Mouse (Mus musculus) forebrain, embryonic 16.5 days (tissue): Measurements from ENCODE around the gene Samd4. TPM values are rescaled to one million over a fixed set of nuclear protein-coding genes. Genes with fewer than 3 reads are reported as not detected.

Experiments
- ATAC-seq: fragments of 200-750 bp; cut with Nextera tagmentation; 2 replicates; pipeline ENCODE4 v1.8.0; 2017; ENCODE audit warnings: mild to moderate bottlenecking, moderate library complexity
- H3K27ac ChIP-seq: fragments of 300-500 bp; sonication (generic); 2 replicates; pipeline ENCODE4 v1.5.1; 2014; ENCODE audit warnings: low read length, control low read depth
- H3K27me3 ChIP-seq: fragments of 300-500 bp; sonication (generic); replicated peaks from 2 replicates; pipeline ENCODE4 v1.6.1; 2014; ENCODE audit warnings: low read length; ENCODE audit not compliant: control insufficient read depth, insufficient read depth
- H3K36me3 ChIP-seq: fragments of 300-500 bp; sonication (generic); 2 replicates; pipeline ENCODE4 v1.6.1; 2014; ENCODE audit not compliant: control insufficient read depth, insufficient read depth
- H3K4me1 ChIP-seq: fragments of 300-500 bp; sonication (generic); replicated peaks from 2 replicates; pipeline ENCODE4 v1.6.1; 2014; ENCODE audit warnings: low read length; ENCODE audit not compliant: control insufficient read depth, insufficient read depth
- H3K4me2 ChIP-seq: fragments of 300-500 bp; sonication (generic); 2 replicates; pipeline ENCODE4 v1.6.1; 2014; ENCODE audit warnings: mild to moderate bottlenecking, low read length, control low read depth
- H3K4me3 ChIP-seq: fragments of 300-500 bp; sonication (generic); replicated peaks from 2 replicates; pipeline ENCODE4 v1.5.1; 2014; ENCODE audit warnings: mild to moderate bottlenecking, low read length, control low read depth
- H3K9ac ChIP-seq: fragments of 300-500 bp; sonication (generic); replicated peaks from 2 replicates; pipeline ENCODE4 v1.6.1; 2014; ENCODE audit warnings: low read depth, low read length, control low read depth
- H3K9me3 ChIP-seq: fragments of 300-500 bp; sonication (generic); 2 replicates; pipeline ENCODE4 v1.6.1; 2016; ENCODE audit warnings: low read length; ENCODE audit not compliant: control insufficient read depth
- WGBS: fragments of 180-500 bp; shearing (Covaris S2); extraction: QIAGEN DNeasy Blood & Tissue Kit; methylation state at CpG from one replicate; pipeline ENCODE4 v1.1.7; 2014; 5-methylcytosine and 5-hydroxymethylcytosine counted together
- polyA plus RNA-seq: library from polyadenylated mRNA; unstranded; fragments of >200 nt; fragmentation: Nextera tagmentation; extraction: Ambion mirVana; gene quantifications from 2 replicates; pipeline ENCODE4 v1.2.1, GENCODE M21; 2015

Samd4 gene
- polyA plus RNA-seq, 1 experiment from 2014 or later, result 6.6 TPM

DNA sequence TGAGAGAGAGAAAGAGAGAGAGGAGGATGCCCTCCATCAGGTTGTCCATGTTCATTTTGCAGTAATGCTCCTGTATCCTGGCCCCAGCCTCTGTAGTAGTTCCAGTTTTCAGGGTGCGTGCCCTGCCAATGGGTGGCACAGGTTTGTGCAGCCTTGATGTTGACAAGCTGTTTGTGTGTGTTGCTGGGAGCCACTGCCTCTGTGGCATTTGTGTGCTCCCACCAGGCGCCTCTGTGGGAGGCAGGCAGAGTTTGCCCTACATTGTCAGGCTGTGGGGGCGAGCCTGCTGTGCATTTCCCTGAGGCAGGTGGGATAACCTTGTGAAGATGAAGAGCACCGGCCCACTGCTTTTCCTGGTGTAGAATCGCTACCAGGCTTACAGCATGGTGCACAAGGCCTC lies 37.8 kb downstream of the Samd4 start:
- 0 out of 2 replicates have a peak overlapping the region, but pooled peaks have one; percentile 25 for H3K9ac ChIP-seq
- no peak for ATAC-seq
- no peaks in the 10 kb centered on the region for H3K36me3 ChIP-seq
- H3K27me3 ChIP-seq, result no peaks in the 10 kb centered on the region
- H3K9me3 ChIP-seq, result no peaks in the 10 kb centered on the region
- no peak overlapping the region for H3K4me2 ChIP-seq
- no peak overlapping the region for H3K27ac ChIP-seq
- peaks cover 8% of the 10 kb centered on the region; the same call in 1 of the 2 replicates for H3K4me1 ChIP-seq
- WGBS, result 75% methylated on average over 5 of the region's 5 CpGs
- no peak overlapping the region for H3K4me3 ChIP-seq

DNA sequence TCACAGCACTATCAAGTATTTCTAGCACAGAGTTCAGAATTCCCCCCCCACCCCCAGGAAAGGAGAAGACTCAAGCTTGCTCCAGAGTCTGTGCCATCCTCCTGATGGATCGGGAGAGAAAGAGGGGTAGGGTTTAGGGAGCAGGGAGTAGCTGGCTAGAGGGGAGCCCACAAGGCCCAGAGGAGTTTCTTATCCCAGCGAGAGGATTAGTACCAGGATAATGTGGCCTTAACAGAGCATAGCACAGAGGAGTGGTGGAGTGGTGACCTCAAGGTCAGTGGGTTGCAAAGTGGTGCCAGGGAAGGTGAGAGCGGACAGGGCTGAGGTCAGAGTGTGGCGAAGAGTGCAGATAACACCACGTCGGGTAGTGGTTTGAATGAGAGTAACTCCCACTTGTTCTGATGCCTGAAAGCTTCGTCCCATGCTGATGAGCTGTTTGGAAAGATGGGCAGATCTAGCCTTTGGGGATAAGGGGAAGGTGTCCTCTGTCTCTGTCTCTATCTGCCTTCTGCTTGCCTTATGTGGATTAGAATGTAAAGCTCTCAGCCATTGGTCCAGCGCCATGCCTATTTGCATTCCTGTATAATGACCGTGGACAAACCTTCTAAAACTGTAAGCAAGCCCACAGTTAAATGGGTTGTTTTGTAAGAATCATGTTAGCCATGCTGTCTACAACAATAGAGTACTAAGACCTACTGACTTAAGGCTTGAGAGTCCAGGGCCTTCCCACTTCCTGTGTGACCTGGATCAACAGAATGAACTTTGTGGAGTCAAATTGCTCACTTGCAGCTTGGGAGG lies 38.7 kb downstream of the Samd4 start:
- WGBS, result 83% methylated on average over 9 of the region's 9 CpGs
- H3K9me3 ChIP-seq, result no peaks in the 10 kb centered on the region
- H3K4me1 ChIP-seq, result peaks cover 8% of the 10 kb centered on the region; the same call in 1 of the 2 replicates
- H3K4me2 ChIP-seq, result no peak overlapping the region
- no peak overlapping the region for H3K4me3 ChIP-seq
- no peak for ATAC-seq
- no peak overlapping the region for H3K9ac ChIP-seq
- H3K36me3 ChIP-seq, result no peaks in the 10 kb centered on the region
- H3K27me3 ChIP-seq, result no peaks in the 10 kb centered on the region
- no peak overlapping the region for H3K27ac ChIP-seq

DNA sequence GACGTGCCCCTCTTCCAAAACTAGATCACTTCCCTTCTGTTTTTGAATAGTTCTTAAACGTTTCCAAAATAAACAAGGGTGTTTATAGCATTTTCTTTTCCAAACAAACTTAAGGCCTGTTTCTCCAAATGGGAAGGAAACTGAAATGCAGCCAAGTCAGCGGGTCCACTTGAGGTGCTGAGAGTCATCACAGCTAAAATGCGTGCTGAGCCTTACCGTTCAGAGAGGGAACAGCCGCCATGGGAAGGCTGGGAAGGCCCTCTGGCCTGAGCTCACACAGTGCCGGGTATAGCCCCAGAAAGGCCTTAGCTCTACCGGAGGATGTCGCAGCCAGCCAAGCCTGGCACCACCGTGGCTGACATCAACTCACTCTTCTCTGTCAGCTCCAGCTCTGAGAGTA lies 41.3 kb downstream of the Samd4 start:
- Histone ChIP-seq H3K9ac (no peak overlapping the region), H3K4me1 (0 out of 2 replicates have a peak, but pooled peaks cover 5% of the 10 kb centered on the region), H3K4me3 (no peak overlapping the region), H3K36me3 (no peaks in the 10 kb centered on the region), H3K27me3 (no peaks in the 10 kb centered on the region), H3K27ac (no peak overlapping the region), H3K9me3 (no peaks in the 10 kb centered on the region), H3K4me2 (no peak overlapping the region)
- 82% methylated on average over 10 of the region's 10 CpGs for WGBS
- no peak for ATAC-seq

DNA sequence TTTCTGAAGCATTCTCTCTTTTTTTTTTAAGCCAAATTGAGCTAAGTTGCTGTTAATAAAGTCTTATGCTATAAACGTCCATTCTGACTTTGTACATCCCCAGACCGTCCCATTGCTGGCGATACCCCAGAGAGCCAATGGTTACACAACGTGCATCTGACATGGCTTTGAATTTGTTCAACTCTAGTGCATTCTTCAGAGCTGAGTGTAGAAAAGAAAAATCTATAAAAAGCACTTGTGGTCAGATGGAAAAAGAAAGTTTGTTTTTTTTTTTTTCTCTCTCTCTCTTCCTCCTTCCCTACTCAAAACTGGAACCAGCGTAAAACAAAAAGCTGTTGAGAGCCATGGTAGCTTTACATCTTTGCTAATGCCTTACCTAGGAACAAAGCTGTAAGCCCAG lies 41.8 kb downstream of the Samd4 start:
- H3K9me3 ChIP-seq, result no peaks in the 10 kb centered on the region
- no peaks in the 10 kb centered on the region for H3K36me3 ChIP-seq
- 76% methylated on average over 5 of the region's 5 CpGs for WGBS
- 0 out of 2 replicates have a peak, but pooled peaks cover 5% of the 10 kb centered on the region for H3K4me1 ChIP-seq
- no peak for ATAC-seq
- no peak overlapping the region for H3K4me2 ChIP-seq
- H3K27me3 ChIP-seq, result no peaks in the 10 kb centered on the region
- no peak overlapping the region for H3K9ac ChIP-seq
- H3K27ac ChIP-seq, result no peak overlapping the region
- H3K4me3 ChIP-seq, result no peak overlapping the region

GRCm38 (mm10) chr14:46928556-46928955 lies 45.9 kb downstream of the Samd4 start:
- 94% methylated on average over 6 of the region's 6 CpGs for WGBS
- H3K27me3 ChIP-seq, result no peaks in the 10 kb centered on the region
- 0 out of 2 replicates have a peak, but pooled peaks cover 3% of the 10 kb centered on the region for H3K4me1 ChIP-seq
- H3K4me3 ChIP-seq, result no peak overlapping the region
- no peak overlapping the region for H3K9ac ChIP-seq
- no peak for ATAC-seq
- H3K9me3 ChIP-seq, result no peaks in the 10 kb centered on the region
- H3K27ac ChIP-seq, result no peak overlapping the region
- no peak overlapping the region for H3K4me2 ChIP-seq
- no peaks in the 10 kb centered on the region for H3K36me3 ChIP-seq

DNA sequence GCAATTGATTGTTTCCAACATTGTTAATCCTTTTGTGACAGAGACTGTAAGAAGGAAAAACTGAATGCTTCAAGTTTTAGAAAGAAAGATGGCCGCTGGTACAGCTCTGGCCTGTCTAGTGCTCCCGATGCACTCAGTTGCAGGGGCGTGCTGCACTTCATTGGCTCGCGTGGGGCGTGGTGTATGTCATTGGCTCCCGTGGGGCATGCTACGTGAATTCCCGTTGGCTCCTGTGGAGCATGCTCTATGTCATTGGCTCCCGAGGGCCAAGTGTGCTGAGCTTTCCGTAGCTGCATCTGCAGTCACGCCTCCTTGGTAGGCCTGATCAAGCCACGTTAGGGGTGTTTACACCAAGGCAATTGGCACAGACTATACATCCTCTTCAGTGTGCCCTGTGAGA lies 49.5 kb downstream of the Samd4 start:
- ATAC-seq, result 0 out of 2 replicates have a peak, but pooled peaks have one; percentile 8
- Histone ChIP-seq H3K27me3 (no peaks in the 10 kb centered on the region), H3K9ac (no peak overlapping the region), H3K4me2 (no peak overlapping the region), H3K4me3 (no peak overlapping the region), H3K27ac (no peak overlapping the region), H3K9me3 (no peaks in the 10 kb centered on the region), H3K4me1 (no peaks in the 10 kb centered on the region), H3K36me3 (no peaks in the 10 kb centered on the region)
- 88% methylated on average over 13 of the region's 13 CpGs for WGBS

GRCm38 (mm10) chr14:46932708-46933107 lies 50.1 kb downstream of the Samd4 start:
- no peak overlapping the region for H3K27ac ChIP-seq
- H3K4me1 ChIP-seq, result no peaks in the 10 kb centered on the region
- H3K9me3 ChIP-seq, result no peaks in the 10 kb centered on the region
- no peak overlapping the region for H3K4me3 ChIP-seq
- no peak overlapping the region for H3K9ac ChIP-seq
- no peaks in the 10 kb centered on the region for H3K36me3 ChIP-seq
- no peak for ATAC-seq
- no peaks in the 10 kb centered on the region for H3K27me3 ChIP-seq
- 65% methylated on average over 6 of the region's 6 CpGs for WGBS
- no peak overlapping the region for H3K4me2 ChIP-seq

DNA sequence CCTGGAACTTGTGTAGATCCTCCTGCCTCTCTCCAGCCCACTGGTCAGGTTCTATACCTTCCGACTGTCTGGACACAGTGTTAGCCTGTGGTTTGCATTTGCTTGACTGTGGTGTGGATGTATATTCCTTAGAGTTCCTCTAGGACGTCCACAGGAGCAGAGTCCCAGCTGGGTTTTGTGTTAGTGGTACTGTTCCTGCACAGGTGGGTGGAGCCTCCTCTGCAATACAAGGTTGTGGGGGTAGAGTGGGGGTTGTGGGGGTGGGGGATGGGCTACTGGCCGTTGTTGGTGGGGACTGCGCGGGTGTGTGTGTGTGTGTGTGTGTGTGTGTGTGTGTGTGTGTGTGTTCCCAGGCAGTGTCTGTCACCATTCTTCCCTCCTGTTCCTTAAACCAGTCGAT lies 58.4 kb downstream of the Samd4 start:
- Histone ChIP-seq H3K36me3 (no peaks in the 10 kb centered on the region), H3K4me3 (no peak overlapping the region), H3K4me1 (peaks cover 14% of the 10 kb centered on the region), H3K9ac (no peak overlapping the region), H3K27me3 (no peaks in the 10 kb centered on the region), H3K9me3 (no peaks in the 10 kb centered on the region), H3K4me2 (no peak overlapping the region), H3K27ac (no peak overlapping the region)
- 25% methylated on average over 6 of the region's 6 CpGs for WGBS
- peak; percentile 32 for ATAC-seq

DNA sequence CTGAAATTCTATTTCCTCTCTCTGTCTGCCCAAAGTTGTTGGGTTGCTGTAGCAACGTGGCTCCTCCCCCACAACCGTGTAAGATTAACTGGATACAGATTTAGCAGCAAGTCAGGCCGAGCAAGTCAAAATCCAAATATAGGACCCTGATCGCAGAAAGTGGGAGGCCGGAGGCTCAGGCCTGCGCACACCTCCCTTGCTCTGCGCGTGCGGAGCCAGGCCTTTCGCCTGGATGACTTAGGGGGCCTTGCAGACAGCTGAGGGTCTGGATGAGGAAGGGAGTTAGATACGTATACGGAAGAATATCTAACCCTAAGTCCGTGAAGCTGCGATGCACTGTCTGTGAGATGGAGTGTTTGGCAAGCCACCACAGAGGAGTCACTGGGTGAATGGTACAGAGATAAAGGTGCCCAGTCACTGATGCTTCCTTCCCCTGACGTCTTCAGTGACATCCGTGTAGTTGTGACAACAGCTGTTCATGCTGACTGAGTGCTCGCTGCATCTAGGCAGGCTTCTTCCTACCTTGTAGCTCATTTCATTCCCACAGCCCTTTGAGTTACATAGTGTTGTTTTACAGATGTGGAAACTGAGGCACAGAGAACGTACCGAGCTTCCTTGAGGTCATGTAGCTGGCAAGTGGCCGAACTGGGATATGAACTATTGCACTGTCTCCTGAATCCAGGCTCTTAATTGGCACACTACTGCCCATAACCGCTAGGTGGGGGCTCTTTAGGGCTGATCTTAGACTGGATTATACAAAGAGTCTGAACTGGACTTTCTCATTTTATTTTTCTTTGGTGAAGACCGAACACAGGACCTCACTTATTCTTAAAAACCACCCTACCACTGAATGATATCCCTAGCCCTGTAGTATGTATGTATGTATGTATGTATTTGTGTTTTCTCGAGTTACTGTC lies 59.5 kb downstream of the Samd4 start:
- Histone ChIP-seq H3K9ac (0 out of 2 replicates have a peak overlapping the region, but pooled peaks have one; percentile 2), H3K4me2 (no peak overlapping the region; the same call in 1 of the 2 replicates)

More for the DNA sequence above, 59.5 kb downstream of the Samd4 start:
- Histone ChIP-seq H3K4me1 (peaks cover 16% of the 10 kb centered on the region), H3K36me3 (no peaks in the 10 kb centered on the region), H3K4me3 (no peak overlapping the region), H3K27me3 (no peaks in the 10 kb centered on the region), H3K27ac (no peak overlapping the region), H3K9me3 (no peaks in the 10 kb centered on the region)
- ATAC-seq, result peak; percentile 82
- WGBS, result 68% methylated on average over 23 of the region's 23 CpGs
